Mouse (Mus musculus) ZHBTc4 (cell line): Measurements from ENCODE around the gene Mphosph6.

Experiments
- DNase-seq: peaks from one replicate; pipeline ENCODE4 v3.0.0-alpha.2; 2011; ENCODE audit warnings: low read depth, low spot score

Gene Mphosph6

GRCm38 (mm10) chr8:117771115-117771836 lies 30.5 kb downstream of the Mphosph6 start:
- DNase-seq, result no peak

- DNase-seq, result no peak
Observed at GRCm38 (mm10) chr8:117768971-117769370, 32.8 kb downstream of the Mphosph6 start.

- no peak for DNase-seq
Observed at GRCm38 (mm10) chr8:117765947-117766346, 35.8 kb downstream of the Mphosph6 start.

- no peak for DNase-seq
Observed at GRCm38 (mm10) chr8:117764625-117765024, 37.1 kb downstream of the Mphosph6 start.

GRCm38 (mm10) chr8:117762776-117763175 lies 39.0 kb downstream of the Mphosph6 start:
- no peak for DNase-seq

- no peak for DNase-seq
Observed at GRCm38 (mm10) chr8:117757900-117758299, 43.8 kb downstream of the Mphosph6 start.

GRCm38 (mm10) chr8:117749436-117749835 lies 52.3 kb downstream of the Mphosph6 start:
- DNase-seq, result peak; percentile 55

GRCm38 (mm10) chr8:117747886-117748730 lies 53.6 kb downstream of the Mphosph6 start:
- peak; percentile 66 for DNase-seq

- DNase-seq, result peak; percentile 96
Observed at GRCm38 (mm10) chr8:117747428-117747827, 54.3 kb downstream of the Mphosph6 start.

GRCm38 (mm10) chr8:117746651-117747050 lies 55.1 kb downstream of the Mphosph6 start:
- no peak for DNase-seq

- DNase-seq, result no peak
Observed at GRCm38 (mm10) chr8:117742431-117743012, 59.2 kb downstream of the Mphosph6 start.
